Mouse (Mus musculus): Measurements from ENCODE around the gene Olfr183. TPM values are rescaled to one million over a fixed set of nuclear protein-coding genes. Genes with fewer than 3 reads are reported as not detected.
"Not testable (repeated sequence)": the region's sequence is repeated elsewhere in the genome, so short reads cannot be mapped to it uniquely, and the experiment has no call there.

The Olfr183 gene
- not detected in 2 replicates for polyA plus RNA-seq (2012; ENCODE audit: insufficient read depth, insufficient read length, missing spikeins)

GRCm38 (mm10) chr16:58995057-58995456 is at the start of gene Olfr183:
TSS of gene Olfr183 (plus strand) at chr16:58995357.
- H3K4me3 ChIP-seq (ENCODE audit: insufficient read depth, low read length) = no peak within 1 kb of the TSS
- no peak for TF ChIP-seq POLR2A (IDR thresholded peaks at IDR 0.05; ENCODE audit: borderline replicate concordance, low read depth, low read length)
- no peak for TF ChIP-seq CTCF (IDR thresholded peaks at IDR 0.05; ENCODE audit: low read depth, low read length)
- no peaks in the 10 kb centered on the region for H3K4me1 ChIP-seq (ENCODE audit: control insufficient read depth, insufficient read depth, low read length)
- H3K27ac ChIP-seq (ENCODE audit: insufficient read depth, low read depth, low read length) = no peak within 1 kb of the TSS

- Histone ChIP-seq H3K4me3 (ENCODE audit: insufficient read depth, low read length) (no peak overlapping the region), H3K27ac (ENCODE audit: insufficient read depth, low read depth, low read length) (no peak overlapping the region), H3K4me1 (ENCODE audit: control insufficient read depth, insufficient read depth, low read length) (no peaks in the 10 kb centered on the region)
- TF ChIP-seq CTCF (IDR thresholded peaks at IDR 0.05; ENCODE audit: low read depth, low read length) = no peak
- TF ChIP-seq POLR2A (IDR thresholded peaks at IDR 0.05; ENCODE audit: borderline replicate concordance, low read depth, low read length) = no peak
Observed at GRCm38 (mm10) chr16:59007146-59007545, 12.0 kb downstream of the Olfr183 start.

GRCm38 (mm10) chr16:59013357-59014018 is 18.3 kb downstream of the Olfr183 start:
- TF ChIP-seq CTCF (IDR thresholded peaks at IDR 0.05; ENCODE audit: low read depth, low read length) (no peak), POLR2A (IDR thresholded peaks at IDR 0.05; ENCODE audit: borderline replicate concordance, low read depth, low read length) (no peak)
- H3K4me1 ChIP-seq (ENCODE audit: control insufficient read depth, insufficient read depth, low read length) = no peaks in the 10 kb centered on the region
- H3K27ac ChIP-seq (ENCODE audit: insufficient read depth, low read depth, low read length) = no peak overlapping the region
- H3K4me3 ChIP-seq (ENCODE audit: insufficient read depth, low read length) = no peak overlapping the region

GRCm38 (mm10) chr16:59030191-59030590 is 35.0 kb downstream of the Olfr183 start, which contains the start of gene Olfr186:
TSS of gene Olfr186 (minus strand) at chr16:59030291.
- Histone ChIP-seq H3K27ac (ENCODE audit: insufficient read depth, low read depth, low read length) (no peak within 1 kb of the TSS), H3K4me1 (ENCODE audit: control insufficient read depth, insufficient read depth, low read length) (no peaks in the 10 kb centered on the region), H3K4me3 (ENCODE audit: insufficient read depth, low read length) (no peak within 1 kb of the TSS)
- TF ChIP-seq POLR2A (IDR thresholded peaks at IDR 0.05; ENCODE audit: borderline replicate concordance, low read depth, low read length) = no peak
- TF ChIP-seq CTCF (IDR thresholded peaks at IDR 0.05; ENCODE audit: low read depth, low read length) = no peak

GRCm38 (mm10) chr16:59039710-59040109 is 44.6 kb downstream of the Olfr183 start, which contains the start of gene Olfr187:
TSS of gene Olfr187 (minus strand) at chr16:59039767.
- Histone ChIP-seq H3K4me3 (ENCODE audit: insufficient read depth, low read length) (no peak within 1 kb of the TSS), H3K27ac (ENCODE audit: insufficient read depth, low read depth, low read length) (no peak within 1 kb of the TSS), H3K4me1 (ENCODE audit: control insufficient read depth, insufficient read depth, low read length) (no peaks in the 10 kb centered on the region)
- no peak for TF ChIP-seq POLR2A (IDR thresholded peaks at IDR 0.05; ENCODE audit: borderline replicate concordance, low read depth, low read length)

- no peak overlapping the region for H3K27ac ChIP-seq (ENCODE audit: insufficient read depth, low read depth, low read length)
- H3K4me1 ChIP-seq (ENCODE audit: control insufficient read depth, insufficient read depth, low read length) = no peaks in the 10 kb centered on the region
- TF ChIP-seq POLR2A (IDR thresholded peaks at IDR 0.05; ENCODE audit: borderline replicate concordance, low read depth, low read length) (no peak), CTCF (IDR thresholded peaks at IDR 0.05; ENCODE audit: low read depth, low read length) (no peak)
- no peak overlapping the region for H3K4me3 ChIP-seq (ENCODE audit: insufficient read depth, low read length)
Observed at GRCm38 (mm10) chr16:59045835-59046234, 50.7 kb downstream of the Olfr183 start.

- TF ChIP-seq POLR2A (IDR thresholded peaks at IDR 0.05; ENCODE audit: borderline replicate concordance, low read depth, low read length) (no peak), CTCF (IDR thresholded peaks at IDR 0.05; ENCODE audit: low read depth, low read length) (no peak)
Observed at GRCm38 (mm10) chr16:59047579-59047978, 52.4 kb downstream of the Olfr183 start.

GRCm38 (mm10) chr16:59048860-59049259 is 53.7 kb downstream of the Olfr183 start:
- TF ChIP-seq POLR2A (IDR thresholded peaks at IDR 0.05; ENCODE audit: borderline replicate concordance, low read depth, low read length) (no peak), CTCF (IDR thresholded peaks at IDR 0.05; ENCODE audit: low read depth, low read length) (no peak)
- Histone ChIP-seq H3K27ac (ENCODE audit: insufficient read depth, low read depth, low read length) (no peak overlapping the region), H3K4me1 (ENCODE audit: control insufficient read depth, insufficient read depth, low read length) (no peaks in the 10 kb centered on the region), H3K4me3 (ENCODE audit: insufficient read depth, low read length) (no peak overlapping the region)

More at GRCm38 (mm10) chr16:59047579-59047978, 52.4 kb downstream of the Olfr183 start:
- no peak overlapping the region for H3K4me3 ChIP-seq (ENCODE audit: insufficient read depth, low read length)
- no peaks in the 10 kb centered on the region for H3K4me1 ChIP-seq (ENCODE audit: control insufficient read depth, insufficient read depth, low read length)
- no peak overlapping the region for H3K27ac ChIP-seq (ENCODE audit: insufficient read depth, low read depth, low read length)

- not testable (repeated sequence) for H3K27ac ChIP-seq (ENCODE audit: insufficient read depth, low read depth, low read length); H3K4me3 ChIP-seq (ENCODE audit: insufficient read depth, low read length); H3K4me1 ChIP-seq (ENCODE audit: control insufficient read depth, insufficient read depth, low read length)
Observed at GRCm38 (mm10) chr16:59049286-59049685, 54.1 kb downstream of the Olfr183 start.

Other genes with a start within 250 kb of the Olfr183 start
- gene Olfr172, start 232.2 kb upstream of the Olfr183 start, polyA plus RNA-seq (2012; ENCODE audit: insufficient read depth, insufficient read length, missing spikeins) = not detected in 2 replicates
- not detected in 2 replicates for gene Olfr173, start 195.1 kb upstream of the Olfr183 start, polyA plus RNA-seq (2012; ENCODE audit: insufficient read depth, insufficient read length, missing spikeins)
- gene Olfr175-ps1, start 168.6 kb upstream of the Olfr183 start, polyA plus RNA-seq (2012; ENCODE audit: insufficient read depth, insufficient read length, missing spikeins) = not detected in 2 replicates
- not detected in 2 replicates for gene Olfr177, start 120.6 kb upstream of the Olfr183 start, polyA plus RNA-seq (2012; ENCODE audit: insufficient read depth, insufficient read length, missing spikeins)
- not detected in 2 replicates for gene Olfr178, start 103.3 kb upstream of the Olfr183 start, polyA plus RNA-seq (2012; ENCODE audit: insufficient read depth, insufficient read length, missing spikeins)
- not detected in 2 replicates for gene Olfr181, start 66.6 kb upstream of the Olfr183 start, polyA plus RNA-seq (2012; ENCODE audit: insufficient read depth, insufficient read length, missing spikeins)
- not detected in 2 replicates for gene Olfr180, start 66.0 kb upstream of the Olfr183 start, polyA plus RNA-seq (2012; ENCODE audit: insufficient read depth, insufficient read length, missing spikeins)
- not detected in 2 replicates for gene Olfr186, start 34.9 kb downstream of the Olfr183 start, polyA plus RNA-seq (2012; ENCODE audit: insufficient read depth, insufficient read length, missing spikeins)
- gene Olfr187, start 44.4 kb downstream of the Olfr183 start, polyA plus RNA-seq (2012; ENCODE audit: insufficient read depth, insufficient read length, missing spikeins) = not detected in 2 replicates
- 0.11 TPM in 1 of 2 replicates, not detected in the other for gene Olfr190, start 82.6 kb downstream of the Olfr183 start, polyA plus RNA-seq (2012; ENCODE audit: insufficient read depth, insufficient read length, missing spikeins)
- gene Olfr191, start 94.5 kb downstream of the Olfr183 start, polyA plus RNA-seq (2012; ENCODE audit: insufficient read depth, insufficient read length, missing spikeins) = not detected in 2 replicates
- gene Olfr193, start 116.5 kb downstream of the Olfr183 start, polyA plus RNA-seq (2012; ENCODE audit: insufficient read depth, insufficient read length, missing spikeins) = not detected in 2 replicates
- not detected in 2 replicates for gene Olfr194, start 125.7 kb downstream of the Olfr183 start, polyA plus RNA-seq (2012; ENCODE audit: insufficient read depth, insufficient read length, missing spikeins)
- not detected in 2 replicates for gene Olfr195, start 151.7 kb downstream of the Olfr183 start, polyA plus RNA-seq (2012; ENCODE audit: insufficient read depth, insufficient read length, missing spikeins)
- not detected in 2 replicates for gene Olfr196, start 175.1 kb downstream of the Olfr183 start, polyA plus RNA-seq (2012; ENCODE audit: insufficient read depth, insufficient read length, missing spikeins)
- not detected in 2 replicates for gene Olfr198, start 208.2 kb downstream of the Olfr183 start, polyA plus RNA-seq (2012; ENCODE audit: insufficient read depth, insufficient read length, missing spikeins)
- not detected in 2 replicates for gene Olfr199, start 224.4 kb downstream of the Olfr183 start, polyA plus RNA-seq (2012; ENCODE audit: insufficient read depth, insufficient read length, missing spikeins)